Mouse (Mus musculus) kidney, adult 2 months (tissue): ENCODE measurements around the gene Sap30.

Source experiments
- CTCF ChIP-seq: fragments of 200-500 bp; conservative IDR thresholded peaks from 2 replicates; pipeline ENCODE4 v1.5.1; 2011; ENCODE audit warnings: low read depth, mild to moderate bottlenecking, control low read depth, low read length, moderate library complexity, mixed read lengths; ENCODE audit not compliant: insufficient read depth, insufficient read length
- POLR2A ChIP-seq: fragments of 200-500 bp; IDR thresholded peaks from one replicate; pipeline ENCODE4 v1.6.1; 2011; ENCODE audit warnings: low read depth, low read length, control low read depth

DNA sequence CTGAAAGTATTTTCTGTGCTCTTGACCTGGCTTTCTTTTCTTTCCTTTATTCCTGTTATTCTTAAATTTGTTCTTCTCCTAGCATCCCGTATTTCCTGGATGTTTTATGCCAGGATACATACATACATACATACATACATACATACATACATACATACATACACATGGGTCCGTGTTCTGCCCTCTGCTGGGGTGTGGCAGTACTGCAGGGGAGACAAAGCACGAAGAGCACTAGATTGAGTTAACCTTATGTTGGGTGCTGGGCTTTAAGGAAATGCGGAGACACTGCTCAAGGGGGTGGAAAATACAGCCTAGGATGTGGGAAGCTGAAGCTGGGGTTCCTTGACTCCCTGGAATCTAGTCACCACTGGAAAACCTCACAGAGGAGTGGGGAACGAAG, 16.0 kb upstream of the Sap30 start:
- TF ChIP-seq CTCF (peak; percentile 73), POLR2A (no peak)
